Mouse (Mus musculus) midbrain, embryonic 11.5 days (tissue): ENCODE measurements at regions not wholly inside any gene's neighbourhood (a gene's known extent, or its start where the extent isn't known, plus 50 kb on each side); places are given as distances from the start of the nearest gene placed in this dataset.
A peak's percentile ranks its signal among the peaks of the same experiment; 100 is the strongest.

ENCODE experiments used
- ATAC-seq: fragments of 200-750 bp; cut with Nextera tagmentation; 2 replicates; pipeline ENCODE4 v1.8.0; 2017; ENCODE audit warnings: moderate TSS enrichment, moderate library complexity; ENCODE audit not compliant: low FRiP score
- DNase-seq: peaks from one replicate; pipeline ENCODE4 v3.0.0; 2015; ENCODE audit warnings: low spot score; ENCODE audit errors: missing footprints
- H3K27ac ChIP-seq: fragments of 300-500 bp; sonication (generic); 2 replicates; pipeline ENCODE4 v1.5.1; 2014; ENCODE audit warnings: low read depth, low read length
- H3K27me3 ChIP-seq: fragments of 300-500 bp; sonication (generic); 2 replicates; pipeline ENCODE4 v1.6.1; 2014; ENCODE audit warnings: mild to moderate bottlenecking, low read length, moderate library complexity, mixed read lengths; ENCODE audit not compliant: control insufficient read depth, insufficient read depth
- H3K36me3 ChIP-seq: fragments of 300-500 bp; sonication (generic); 2 replicates; pipeline ENCODE4 v1.6.1; 2014; ENCODE audit warnings: mild to moderate bottlenecking, low read length, moderate library complexity, mixed read lengths; ENCODE audit not compliant: control insufficient read depth, insufficient read depth
- H3K4me1 ChIP-seq: fragments of 300-500 bp; sonication (generic); 2 replicates; pipeline ENCODE4 v1.6.1; 2014; ENCODE audit warnings: low read length; ENCODE audit not compliant: control insufficient read depth, insufficient read depth
- H3K4me2 ChIP-seq: fragments of 300-500 bp; sonication (generic); 2 replicates; pipeline ENCODE4 v1.6.1; 2014; ENCODE audit warnings: mild to moderate bottlenecking, moderate library complexity
- H3K4me3 ChIP-seq: fragments of 300-500 bp; sonication (generic); 2 replicates; pipeline ENCODE4 v1.5.1; 2014; ENCODE audit warnings: low read depth, low read length
- H3K9ac ChIP-seq: fragments of 300-500 bp; sonication (generic); 2 replicates; pipeline ENCODE4 v1.6.1; 2014; ENCODE audit warnings: low read length
- H3K9me3 ChIP-seq: fragments of 300-500 bp; sonication (generic); 2 replicates; pipeline ENCODE4 v1.6.1; 2016; ENCODE audit warnings: low read length; ENCODE audit not compliant: control insufficient read depth
- WGBS: fragments of 180-500 bp; shearing (Covaris S2); extraction: QIAGEN DNeasy Blood & Tissue Kit; methylation state at CpG from one replicate; pipeline ENCODE4 v1.1.7; 2014; 5-methylcytosine and 5-hydroxymethylcytosine counted together

DNA sequence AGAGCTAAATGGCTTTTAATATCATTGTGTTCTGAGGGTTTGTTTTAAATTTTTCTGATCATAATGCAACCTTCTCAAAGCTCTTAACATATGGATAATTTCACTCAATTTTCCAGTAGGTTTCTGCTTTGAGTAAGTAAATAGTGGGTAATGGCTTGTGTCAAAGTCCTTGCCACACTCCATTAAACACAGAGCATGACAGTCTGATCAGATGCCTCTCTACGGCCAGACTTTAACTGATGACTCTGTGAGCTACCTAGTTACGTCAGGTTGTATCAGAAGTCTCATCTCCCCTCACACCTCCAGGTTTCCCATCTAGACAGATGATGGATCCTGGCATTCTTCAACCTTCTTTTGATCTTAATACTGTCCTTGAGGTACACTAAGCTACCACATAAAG is 316.4 kb downstream of the Efnb2 start:
- Histone ChIP-seq H3K9ac (no peak overlapping the region), H3K4me2 (no peak overlapping the region), H3K4me3 (no peak overlapping the region), H3K27me3 (no peaks in the 10 kb centered on the region), H3K36me3 (no peaks in the 10 kb centered on the region), H3K27ac (no peak overlapping the region), H3K9me3 (no peaks in the 10 kb centered on the region), H3K4me1 (no peaks in the 10 kb centered on the region)
- no peak for DNase-seq
- WGBS, result 87% methylated on average over 2 of the region's 2 CpGs
- no peak for ATAC-seq

DNA sequence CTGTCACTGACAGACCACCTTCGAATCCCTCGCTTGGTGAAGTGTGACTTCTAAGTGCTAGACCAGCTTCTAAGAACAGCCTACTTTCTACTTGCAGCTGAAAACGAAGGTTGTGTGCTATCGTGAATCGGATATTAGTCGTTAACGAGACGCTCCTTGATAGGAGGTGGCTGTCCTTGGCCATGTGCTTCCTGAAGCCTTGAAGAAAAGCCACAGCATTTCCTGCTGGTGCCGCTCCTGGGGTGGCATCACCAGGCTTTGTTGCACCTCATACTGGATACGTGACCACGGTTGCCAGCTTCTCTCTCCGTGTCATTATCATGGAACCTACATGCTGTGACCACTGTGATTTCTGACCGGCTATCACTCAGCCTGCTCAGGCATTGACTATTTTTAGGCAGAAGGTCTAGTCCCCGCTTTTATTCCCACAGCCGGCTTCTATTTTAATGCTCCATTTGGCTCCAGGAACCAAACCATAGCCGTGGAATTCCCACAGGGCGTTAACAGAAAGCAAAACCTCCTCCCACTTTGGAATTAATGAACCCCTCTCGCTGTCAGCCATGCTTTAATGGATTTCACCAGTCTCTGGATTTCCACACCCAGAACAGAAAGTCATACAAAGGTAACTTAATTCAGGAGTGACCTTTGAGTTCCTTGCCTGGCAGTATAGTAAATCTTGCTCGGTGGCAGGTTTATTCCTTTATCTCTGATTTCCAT is 325.6 kb downstream of the Efnb2 start:
- Histone ChIP-seq H3K27me3 (no peaks in the 10 kb centered on the region), H3K4me2 (no peak overlapping the region), H3K9me3 (no peaks in the 10 kb centered on the region), H3K9ac (no peak overlapping the region), H3K4me3 (no peak overlapping the region), H3K36me3 (no peaks in the 10 kb centered on the region), H3K4me1 (peaks cover 2% of the 10 kb centered on the region; the same call in 1 of the 2 replicates), H3K27ac (no peak overlapping the region)
- ATAC-seq (no peak), DNase-seq (no peak)
- WGBS, result 76% methylated on average over 19 of the region's 19 CpGs

DNA sequence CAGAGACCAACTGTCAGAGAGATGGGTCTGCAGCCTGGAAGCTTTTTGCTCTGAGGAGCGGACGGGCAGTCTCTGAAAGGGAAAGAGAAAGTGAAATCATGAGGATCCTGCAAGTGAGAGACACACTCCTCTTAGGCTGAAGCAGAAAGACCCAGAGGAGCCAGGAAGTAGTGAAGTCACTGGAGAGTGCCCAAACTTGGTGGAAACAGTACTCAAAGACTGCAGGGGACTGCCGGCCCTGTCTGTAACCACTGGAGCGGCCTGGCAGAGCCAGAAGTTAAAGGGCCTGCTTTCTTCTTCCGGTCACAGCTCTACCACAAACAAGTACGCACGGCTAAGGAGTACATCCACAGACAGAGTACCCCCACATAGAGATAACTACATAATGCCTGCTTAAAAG is 326.5 kb downstream of the Efnb2 start:
- Histone ChIP-seq H3K4me3 (no peak overlapping the region), H3K4me1 (peaks cover 2% of the 10 kb centered on the region; the same call in 1 of the 2 replicates), H3K36me3 (no peaks in the 10 kb centered on the region), H3K4me2 (no peak overlapping the region), H3K9ac (no peak overlapping the region), H3K9me3 (no peaks in the 10 kb centered on the region), H3K27me3 (no peaks in the 10 kb centered on the region), H3K27ac (no peak overlapping the region)
- DNase-seq (no peak), ATAC-seq (no peak)
- WGBS, result 77% methylated on average over 7 of the region's 7 CpGs

DNA sequence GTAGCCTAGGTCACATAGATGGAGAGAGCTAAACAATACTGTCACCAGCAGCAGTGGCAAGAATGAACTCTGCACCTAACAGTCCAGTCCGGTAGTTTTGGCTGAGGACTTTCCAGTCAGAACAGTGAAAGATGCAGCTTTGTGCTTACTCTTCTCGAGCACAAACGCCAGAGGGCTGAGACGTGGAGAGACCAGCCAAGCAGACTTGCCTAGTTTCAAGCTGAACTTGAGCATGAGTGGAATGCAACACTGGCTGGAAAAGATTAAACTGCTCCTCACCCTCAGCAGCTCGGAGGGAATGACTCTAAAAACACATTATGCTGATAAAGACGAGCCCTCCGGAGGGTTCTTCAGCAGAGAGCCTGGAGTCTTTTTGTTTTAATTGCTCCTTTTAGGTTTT is 329.8 kb downstream of the Efnb2 start:
- Histone ChIP-seq H3K4me3 (no peak overlapping the region), H3K36me3 (no peaks in the 10 kb centered on the region), H3K4me2 (no peak overlapping the region), H3K27me3 (no peaks in the 10 kb centered on the region), H3K9me3 (no peaks in the 10 kb centered on the region), H3K9ac (no peak overlapping the region), H3K4me1 (peaks cover 2% of the 10 kb centered on the region; the same call in 1 of the 2 replicates), H3K27ac (no peak overlapping the region)
- DNase-seq, result no peak
- 69% methylated on average over 7 of the region's 7 CpGs for WGBS
- ATAC-seq, result no peak

DNA sequence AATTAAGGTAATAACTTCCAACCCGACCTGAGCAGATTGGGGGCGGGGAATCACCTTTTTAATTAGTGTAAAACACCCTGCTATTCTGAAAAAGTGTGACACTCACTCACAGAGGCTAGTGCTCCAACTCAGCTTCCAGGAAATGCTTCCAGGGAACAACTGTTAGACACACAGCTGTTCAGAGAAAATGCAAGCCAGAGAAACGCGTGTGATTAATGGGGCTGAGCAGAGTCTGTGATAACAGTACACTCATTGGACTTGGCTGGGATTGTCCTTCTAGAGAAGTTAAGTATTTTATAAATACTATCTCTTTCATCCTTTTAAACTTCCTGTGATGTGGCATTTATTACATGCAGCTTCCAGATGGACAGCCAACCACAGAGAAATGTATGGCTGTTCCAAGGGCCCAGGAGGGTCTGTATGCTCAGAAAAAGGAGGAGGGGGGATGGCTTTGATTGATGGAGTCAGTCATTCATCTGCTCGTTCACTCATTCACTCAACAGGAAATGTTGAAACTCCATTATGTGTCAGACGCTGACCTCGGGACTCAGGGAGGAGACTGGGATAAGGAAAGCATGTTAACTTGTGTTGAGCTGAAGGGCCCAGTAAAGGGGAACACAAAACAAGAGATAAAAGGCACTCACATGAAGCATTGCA is 332.9 kb downstream of the Efnb2 start:
- Histone ChIP-seq H3K27ac (no peak overlapping the region), H3K4me2 (no peak overlapping the region), H3K4me3 (no peak overlapping the region), H3K36me3 (no peaks in the 10 kb centered on the region), H3K27me3 (no peaks in the 10 kb centered on the region), H3K4me1 (no peaks in the 10 kb centered on the region), H3K9ac (no peak overlapping the region), H3K9me3 (no peaks in the 10 kb centered on the region)
- 56% methylated on average over 7 of the region's 7 CpGs for WGBS
- no peak for ATAC-seq
- DNase-seq, result no peak

DNA sequence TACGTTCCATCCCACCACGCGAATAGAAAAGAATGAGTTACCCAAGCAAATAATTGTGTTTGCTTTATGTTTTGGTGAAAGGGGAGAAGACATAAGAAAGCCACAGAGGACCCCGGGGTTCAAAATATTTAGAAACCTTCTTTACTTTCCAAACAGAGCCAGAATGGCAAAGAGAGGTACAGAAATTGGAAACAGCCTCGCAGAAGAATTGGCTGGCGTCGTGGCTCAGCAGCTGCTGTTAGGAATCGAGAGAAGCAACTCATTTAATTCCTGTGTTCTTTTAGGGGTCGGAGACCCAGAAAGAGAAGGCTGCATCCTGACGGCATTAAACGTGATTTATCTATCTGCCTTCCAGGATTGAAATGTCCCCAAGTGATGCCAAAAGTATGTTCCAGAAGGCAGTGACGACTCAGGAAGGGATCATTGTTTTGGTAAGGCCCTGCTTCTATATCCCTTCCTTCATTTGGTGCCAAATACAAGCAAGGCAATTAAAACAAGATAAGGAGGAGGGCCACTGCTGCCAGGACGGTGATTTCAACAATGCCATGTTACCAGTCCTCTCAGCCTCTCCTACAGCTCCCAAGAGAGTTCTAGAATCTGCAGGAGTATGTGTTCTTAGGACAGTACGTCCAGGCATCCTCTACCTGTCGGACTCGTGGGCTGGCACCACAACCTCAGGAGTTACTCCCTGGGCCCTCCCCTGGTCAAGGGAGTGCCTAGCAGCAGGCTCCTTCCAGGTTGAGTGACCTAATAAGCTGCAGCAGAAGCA is 334.8 kb downstream of the Efnb2 start:
- no peak overlapping the region for H3K4me3 ChIP-seq
- ATAC-seq (no peak), DNase-seq (no peak)
- no peaks in the 10 kb centered on the region for H3K27me3 ChIP-seq
- H3K27ac ChIP-seq, result no peak overlapping the region
- H3K9me3 ChIP-seq, result no peaks in the 10 kb centered on the region
- no peak overlapping the region for H3K4me2 ChIP-seq
- WGBS, result 68% methylated on average over 16 of the region's 16 CpGs
- no peak overlapping the region for H3K9ac ChIP-seq
- no peaks in the 10 kb centered on the region for H3K36me3 ChIP-seq
- H3K4me1 ChIP-seq, result no peaks in the 10 kb centered on the region

DNA sequence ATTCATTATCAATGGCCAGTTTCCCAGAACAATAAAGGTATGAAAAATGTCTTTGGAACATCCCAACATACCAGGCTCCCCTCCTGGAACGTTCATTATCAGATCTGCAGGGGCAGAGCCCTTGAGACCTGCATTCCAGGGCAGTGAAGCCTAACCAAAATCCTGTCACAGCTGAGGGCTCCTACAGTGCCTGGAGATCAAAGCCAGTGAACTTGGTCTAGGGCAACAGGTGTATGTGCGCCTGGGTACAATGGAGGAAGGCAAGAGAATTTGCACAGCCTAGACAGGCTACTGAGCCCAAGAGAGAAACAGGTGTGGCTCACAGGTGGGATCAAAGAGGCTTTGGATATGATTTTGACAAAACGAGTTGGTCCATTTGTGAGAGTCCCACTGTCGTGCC is 335.6 kb downstream of the Efnb2 start:
- ATAC-seq (peak; percentile 11; the same call in 1 of the 2 replicates), DNase-seq (no peak)
- H3K4me2 ChIP-seq, result no peak overlapping the region
- H3K4me1 ChIP-seq, result no peaks in the 10 kb centered on the region
- no peak overlapping the region for H3K27ac ChIP-seq
- no peaks in the 10 kb centered on the region for H3K36me3 ChIP-seq
- no peaks in the 10 kb centered on the region for H3K9me3 ChIP-seq
- no peaks in the 10 kb centered on the region for H3K27me3 ChIP-seq
- WGBS, result 55% methylated on average over 4 of the region's 4 CpGs
- H3K4me3 ChIP-seq, result no peak overlapping the region
- no peak overlapping the region for H3K9ac ChIP-seq

DNA sequence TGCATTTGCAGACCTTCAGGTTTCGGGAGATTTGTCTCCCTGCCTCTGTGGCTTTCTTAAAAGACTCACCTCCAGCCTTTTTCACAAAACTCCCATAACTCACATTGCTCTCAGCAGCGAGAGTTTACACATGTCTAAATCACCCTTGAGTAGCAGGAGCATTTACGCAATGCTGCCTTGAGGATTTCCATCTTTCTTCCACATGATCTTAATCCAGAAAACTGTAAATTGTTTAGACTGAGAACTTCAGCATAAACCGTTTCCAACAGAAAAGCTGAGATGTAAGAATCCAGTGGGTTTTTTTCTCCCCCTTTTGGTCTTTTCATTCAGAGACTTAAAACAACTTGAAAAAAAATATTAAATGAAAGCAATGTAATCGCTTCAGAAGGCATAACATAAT is 336.5 kb downstream of the Efnb2 start:
- no peak for ATAC-seq
- H3K36me3 ChIP-seq, result no peaks in the 10 kb centered on the region

DNA sequence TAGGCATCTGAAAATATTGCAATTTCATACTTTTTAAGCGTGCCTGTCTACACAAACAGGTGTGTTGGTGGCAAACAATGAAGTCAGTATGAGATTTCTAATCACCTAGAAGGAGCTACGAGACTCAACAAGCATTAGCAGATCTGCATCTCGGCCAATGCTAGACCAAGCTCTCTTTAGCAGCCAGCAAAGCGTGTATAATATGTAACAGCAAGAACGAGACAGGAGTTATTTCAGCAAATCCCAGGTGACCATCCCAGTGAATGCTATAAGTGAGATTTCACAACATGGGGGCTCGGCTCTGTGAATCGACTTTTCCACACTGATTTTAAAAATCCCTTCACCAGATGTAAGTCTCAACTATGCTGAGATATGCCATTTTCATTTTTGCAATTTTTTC is 352.8 kb downstream of the Efnb2 start:
- Histone ChIP-seq H3K36me3 (no peaks in the 10 kb centered on the region), H3K27me3 (no peaks in the 10 kb centered on the region), H3K4me1 (no peaks in the 10 kb centered on the region), H3K9me3 (no peaks in the 10 kb centered on the region), H3K27ac (no peak overlapping the region), H3K4me2 (no peak overlapping the region), H3K9ac (no peak overlapping the region), H3K4me3 (no peak overlapping the region)
- 64% methylated on average over 7 of the region's 7 CpGs for WGBS
- DNase-seq (no peak), ATAC-seq (no peak)

More for the DNA sequence above, 336.5 kb downstream of the Efnb2 start:
- Histone ChIP-seq H3K4me2 (no peak overlapping the region), H3K4me1 (no peaks in the 10 kb centered on the region), H3K9me3 (no peaks in the 10 kb centered on the region), H3K4me3 (no peak overlapping the region), H3K27me3 (no peaks in the 10 kb centered on the region), H3K9ac (no peak overlapping the region), H3K27ac (no peak overlapping the region)
- 72% methylated on average over 5 of the region's 5 CpGs for WGBS
- no peak for DNase-seq
